Mouse (Mus musculus): ENCODE results near the gene Nup35. TPM values are rescaled to one million over a fixed set of nuclear protein-coding genes. Genes with fewer than 3 reads are reported as not detected.
A peak's percentile ranks its signal among the peaks of the same experiment; 100 is the strongest.

The Nup35 gene
- total RNA-seq (2014; rRNA removed) (42.4 and 48.1 TPM in 2 replicates), polyA plus RNA-seq (2015; fragmentation: Nextera tagmentation; extraction: Ambion mirVana) (30.4 and 32.4 TPM in 2 replicates)

- Histone ChIP-seq H3K4me1 (ENCODE audit: insufficient read depth, low read length) (peaks cover 5% of the 10 kb centered on the region; the same call in 1 of the 2 replicates), H3K36me3 (ENCODE audit: insufficient read depth, low read length) (no peaks in the 10 kb centered on the region), H3K4me2 (ENCODE audit: low read depth, low read length) (peak within 1 kb of the TSS; percentile 90), H3K27ac (peak within 1 kb of the TSS; percentile 80), H3K9ac (replicated peaks; ENCODE audit: low read length) (peak within 1 kb of the TSS; percentile 72), H3K9me3 (ENCODE audit: low read length) (no peaks in the 10 kb centered on the region), H3K4me3 (ENCODE audit: low read length) (peak within 1 kb of the TSS; percentile 68), H3K27me3 (ENCODE audit: insufficient read depth, low read length) (no peaks in the 10 kb centered on the region)
- no peak for TF ChIP-seq CTCF (IDR thresholded peaks at IDR 0.05; ENCODE audit: low read depth)
- DNase-seq (ENCODE audit: low spot score): peak; percentile 96
- WGBS: 1% methylated on average over 21 of the region's 21 CpGs
- ATAC-seq: peak; percentile 99
These were observed at the start of gene Nup35, which contains the start of gene Dusp19 for GRCm38 (mm10) chr2:80616854-80617737. TSS of gene Nup35 (plus strand) at chr2:80617236. TSS of gene Dusp19 (plus strand) at chr2:80617045.

GRCm38 (mm10) chr2:80567411-80567810 lies 49.6 kb upstream of the Nup35 start:
- Histone ChIP-seq H3K9ac (replicated peaks; ENCODE audit: low read length) (no peak overlapping the region), H3K4me3 (ENCODE audit: low read length) (no peak overlapping the region), H3K27ac (no peak overlapping the region), H3K36me3 (ENCODE audit: insufficient read depth, low read length) (no peaks in the 10 kb centered on the region), H3K27me3 (ENCODE audit: insufficient read depth, low read length) (no peaks in the 10 kb centered on the region), H3K9me3 (ENCODE audit: low read length) (no peaks in the 10 kb centered on the region), H3K4me2 (ENCODE audit: low read depth, low read length) (no peak overlapping the region), H3K4me1 (ENCODE audit: insufficient read depth, low read length) (no peaks in the 10 kb centered on the region)
- ATAC-seq: no peak
- DNase-seq (ENCODE audit: low spot score): no peak
- 84% methylated on average over 4 of the region's 4 CpGs for WGBS
- TF ChIP-seq CTCF (IDR thresholded peaks at IDR 0.05; ENCODE audit: low read depth): no peak

GRCm38 (mm10) chr2:80570656-80571055 lies 46.4 kb upstream of the Nup35 start:
- Histone ChIP-seq H3K4me1 (ENCODE audit: insufficient read depth, low read length) (no peaks in the 10 kb centered on the region), H3K4me2 (ENCODE audit: low read depth, low read length) (no peak overlapping the region), H3K9ac (replicated peaks; ENCODE audit: low read length) (no peak overlapping the region), H3K9me3 (ENCODE audit: low read length) (no peaks in the 10 kb centered on the region), H3K36me3 (ENCODE audit: insufficient read depth, low read length) (no peaks in the 10 kb centered on the region), H3K27ac (no peak overlapping the region), H3K4me3 (ENCODE audit: low read length) (no peak overlapping the region), H3K27me3 (ENCODE audit: insufficient read depth, low read length) (no peaks in the 10 kb centered on the region)
- DNase-seq (ENCODE audit: low spot score): no peak
- no peak for ATAC-seq
- 66% methylated on average over 4 of the region's 4 CpGs for WGBS
- no peak for TF ChIP-seq CTCF (IDR thresholded peaks at IDR 0.05; ENCODE audit: low read depth)

GRCm38 (mm10) chr2:80577286-80577685 lies 39.8 kb upstream of the Nup35 start:
- 95% methylated on average over 1 of the region's 1 CpGs for WGBS
- H3K4me1 ChIP-seq (ENCODE audit: insufficient read depth, low read length): peaks cover 10% of the 10 kb centered on the region

GRCm38 (mm10) chr2:80579253-80579891 lies 37.7 kb upstream of the Nup35 start:
- peak overlapping the region; percentile 92 for H3K4me3 ChIP-seq (ENCODE audit: low read length)
- H3K36me3 ChIP-seq (ENCODE audit: insufficient read depth, low read length): no peaks in the 10 kb centered on the region
- no peak overlapping the region for H3K9ac ChIP-seq (replicated peaks; ENCODE audit: low read length)
- no peak overlapping the region for H3K27ac ChIP-seq
- TF ChIP-seq CTCF (IDR thresholded peaks at IDR 0.05; ENCODE audit: low read depth): no peak
- H3K4me1 ChIP-seq (ENCODE audit: insufficient read depth, low read length): peaks cover 10% of the 10 kb centered on the region
- no peak for DNase-seq (ENCODE audit: low spot score)
- whole genome bisulfite sequencing: 42% methylated on average over 6 of the region's 6 CpGs
- no peaks in the 10 kb centered on the region for H3K27me3 ChIP-seq (ENCODE audit: insufficient read depth, low read length)
- ATAC-seq: no peak
- peak overlapping the region; percentile 67 for H3K4me2 ChIP-seq (ENCODE audit: low read depth, low read length)
- H3K9me3 ChIP-seq (ENCODE audit: low read length): no peaks in the 10 kb centered on the region

More at GRCm38 (mm10) chr2:80577286-80577685, 39.8 kb upstream of the Nup35 start:
- H3K36me3 ChIP-seq (ENCODE audit: insufficient read depth, low read length): no peaks in the 10 kb centered on the region
- DNase-seq (ENCODE audit: low spot score) (no peak), ATAC-seq (no peak)
- H3K27ac ChIP-seq: no peak overlapping the region
- TF ChIP-seq CTCF (IDR thresholded peaks at IDR 0.05; ENCODE audit: low read depth): no peak
- no peaks in the 10 kb centered on the region for H3K9me3 ChIP-seq (ENCODE audit: low read length)
- H3K27me3 ChIP-seq (ENCODE audit: insufficient read depth, low read length): no peaks in the 10 kb centered on the region
- no peak overlapping the region for H3K4me2 ChIP-seq (ENCODE audit: low read depth, low read length)
- H3K9ac ChIP-seq (replicated peaks; ENCODE audit: low read length): no peak overlapping the region
- H3K4me3 ChIP-seq (ENCODE audit: low read length): no peak overlapping the region

- peak; percentile 77 for ATAC-seq
- Histone ChIP-seq H3K4me3 (ENCODE audit: low read length) (peak overlapping the region; percentile 92), H3K27me3 (ENCODE audit: insufficient read depth, low read length) (no peaks in the 10 kb centered on the region), H3K27ac (peak overlapping the region; percentile 99), H3K36me3 (ENCODE audit: insufficient read depth, low read length) (no peaks in the 10 kb centered on the region), H3K9me3 (ENCODE audit: low read length) (no peaks in the 10 kb centered on the region), H3K4me1 (ENCODE audit: insufficient read depth, low read length) (peaks cover 10% of the 10 kb centered on the region), H3K9ac (replicated peaks; ENCODE audit: low read length) (peak overlapping the region; percentile 99), H3K4me2 (ENCODE audit: low read depth, low read length) (peak overlapping the region; percentile 67)
- TF ChIP-seq CTCF (IDR thresholded peaks at IDR 0.05; ENCODE audit: low read depth): no peak
- WGBS: under 1% methylated on average over 50 of the region's 65 CpGs
- DNase-seq (ENCODE audit: low spot score): peak; percentile 64
These were observed 36.6 kb upstream of the Nup35 start for GRCm38 (mm10) chr2:80580311-80580961.

Data from hindbrain, postnatal 0 days (tissue).